Mouse (Mus musculus) C2C12 (cell line): Measurements from ENCODE around the gene Arrdc2.

Experiments
- CEBPB ChIP-seq: IDR thresholded peaks from one replicate; pipeline ENCODE4 v1.6.1; 2011; ENCODE audit warnings: low read depth, mild to moderate bottlenecking, control low read depth, moderate library complexity
- CTCF ChIP-seq: IDR thresholded peaks from one replicate; pipeline ENCODE4 v1.5.1; 2011; ENCODE audit not compliant: control insufficient read depth, insufficient read depth, insufficient read length
- FOSL1 ChIP-seq: IDR thresholded peaks from one replicate; pipeline ENCODE4 v1.8.0; 2011; ENCODE audit warnings: mild to moderate bottlenecking, low read length; ENCODE audit not compliant: poor library complexity, insufficient read depth, severe bottlenecking
- MAX ChIP-seq: IDR thresholded peaks from one replicate; pipeline ENCODE4 v1.6.1; 2011; ENCODE audit warnings: mild to moderate bottlenecking, control low read depth
- MYOD1 ChIP-seq: IDR thresholded peaks from one replicate; pipeline ENCODE4 v1.6.1; 2011; ENCODE audit warnings: low read depth; ENCODE audit not compliant: control insufficient read depth, insufficient read length
- MYOG ChIP-seq: IDR thresholded peaks from one replicate; pipeline ENCODE4 v1.6.1; 2011; ENCODE audit not compliant: control insufficient read depth, insufficient read length; ENCODE audit errors: extremely low read depth
- USF1 ChIP-seq: IDR thresholded peaks from one replicate; pipeline ENCODE4 v1.6.1; 2011; ENCODE audit warnings: low read depth, mild to moderate bottlenecking, control low read depth, moderate library complexity

- TF ChIP-seq MYOG (no peak), CTCF (no peak), MAX (no peak), MYOD1 (no peak), FOSL1 (no peak), CEBPB (no peak), USF1 (no peak)
Observed at GRCm38 (mm10) chr8:70869199-70869571, 29.7 kb upstream of the Arrdc2 start.
